Mouse (Mus musculus) G1E-ER4 (cell line): ENCODE measurements around the gene Olfr559. TPM values are rescaled to one million over a fixed set of nuclear protein-coding genes. Genes with fewer than 3 reads are reported as not detected.

Experiments used
- GATA1 ChIP-seq: IDR thresholded peaks from one replicate; pipeline ENCODE4 v1.8.0; 2012; ENCODE audit warnings: low read length, inconsistent platforms
- polyA plus RNA-seq: library from polyadenylated mRNA; stranded (reverse); fragments of >175 nt; gene quantifications from 2 replicates; pipeline ENCODE4 v1.2.3, GENCODE M21; 2012

Olfr559 gene
- polyA plus RNA-seq: not detected in 2 replicates

GRCm38 (mm10) chr7:102727391-102727790, at the start of gene Olfr559:
Olfr559 (minus strand) TSS chr7:102727491.
- TF ChIP-seq GATA1: no peak

- TF ChIP-seq GATA1: no peak
Measured at GRCm38 (mm10) chr7:102770921-102771320, 43.6 kb upstream of the Olfr559 start, which contains the start of gene Olfr561. Olfr561 (plus strand) TSS chr7:102771221.

- TF ChIP-seq GATA1: no peak
Measured at GRCm38 (mm10) chr7:102759266-102759665, 32.0 kb upstream of the Olfr559 start, which contains the start of the genes Olfr560 and Olfr78. Olfr560 (minus strand) TSS chr7:102759366. Olfr78 (minus strand) TSS chr7:102759471.

GRCm38 (mm10) chr7:102752086-102752485, 24.8 kb upstream of the Olfr559 start:
- TF ChIP-seq GATA1: no peak

GRCm38 (mm10) chr7:102737705-102738104, 10.4 kb upstream of the Olfr559 start:
- no peak for TF ChIP-seq GATA1

- TF ChIP-seq GATA1: no peak
Measured at GRCm38 (mm10) chr7:102733793-102734192, 6.5 kb upstream of the Olfr559 start.

- no peak for TF ChIP-seq GATA1
Measured at GRCm38 (mm10) chr7:102718970-102719369, 8.3 kb downstream of the Olfr559 start, which contains the start of gene Olfr33. Olfr33 (minus strand) TSS chr7:102719070.

- no peak for TF ChIP-seq GATA1
Measured at GRCm38 (mm10) chr7:102701915-102702314, 25.4 kb downstream of the Olfr559 start, which contains the start of gene Olfr558. Olfr558 (plus strand) TSS chr7:102702215.

GRCm38 (mm10) chr7:102698461-102698860, 28.8 kb downstream of the Olfr559 start:
- TF ChIP-seq GATA1: no peak

- no peak for TF ChIP-seq GATA1
Measured at GRCm38 (mm10) chr7:102695358-102696125, 31.7 kb downstream of the Olfr559 start, which contains the start of gene Olfr557. Olfr557 (plus strand) TSS chr7:102695910.

- TF ChIP-seq GATA1: no peak
Measured at GRCm38 (mm10) chr7:102686944-102687501, 40.3 kb downstream of the Olfr559 start, which contains the start of gene Trim68. Trim68 (minus strand) TSS chr7:102687327.

- no peak for TF ChIP-seq GATA1
Measured at GRCm38 (mm10) chr7:102681916-102682315, 45.4 kb downstream of the Olfr559 start.

GRCm38 (mm10) chr7:102676225-102676624, 51.1 kb downstream of the Olfr559 start:
- no peak for TF ChIP-seq GATA1

Other genes starting within 250 kb of the Olfr559 start
- not detected in 2 replicates for gene Olfr543, start 245.8 kb downstream of the Olfr559 start, polyA plus RNA-seq
- not detected in 2 replicates for gene Olfr544, start 239.2 kb downstream of the Olfr559 start, polyA plus RNA-seq
- gene Olfr545, start 227.9 kb downstream of the Olfr559 start, polyA plus RNA-seq: not detected in 2 replicates
- not detected in 2 replicates for gene Olfr547, start 192.7 kb downstream of the Olfr559 start, polyA plus RNA-seq
- gene Olfr548-ps1, start 186.6 kb downstream of the Olfr559 start, polyA plus RNA-seq: not detected in 2 replicates
- not detected in 2 replicates for gene Olfr549, start 177.6 kb downstream of the Olfr559 start, polyA plus RNA-seq
- gene Trim21, start 162.0 kb downstream of the Olfr559 start, polyA plus RNA-seq: 2.4 and 5.2 TPM in 2 replicates
- not detected in 2 replicates for gene Olfr550, start 156.0 kb downstream of the Olfr559 start, polyA plus RNA-seq
- not detected in 2 replicates for gene Olfr551, start 135.6 kb downstream of the Olfr559 start, polyA plus RNA-seq
- not detected in 2 replicates for gene Olfr552, start 129.7 kb downstream of the Olfr559 start, polyA plus RNA-seq
- not detected in 2 replicates for gene Olfr553, start 109.3 kb downstream of the Olfr559 start, polyA plus RNA-seq
- gene Olfr554, start 89.1 kb downstream of the Olfr559 start, polyA plus RNA-seq: not detected in 2 replicates
- gene Olfr555, start 68.7 kb downstream of the Olfr559 start, polyA plus RNA-seq: not detected in 2 replicates
- not detected in 2 replicates for gene Olfr556, start 62.6 kb downstream of the Olfr559 start, polyA plus RNA-seq
- 1.8 and 1.9 TPM in 2 replicates for gene Trim68, start 40.2 kb downstream of the Olfr559 start, polyA plus RNA-seq
- not detected in 2 replicates for gene Olfr557, start 31.6 kb downstream of the Olfr559 start, polyA plus RNA-seq
- gene Olfr558, start 25.3 kb downstream of the Olfr559 start, polyA plus RNA-seq: not detected in 2 replicates
- not detected in 2 replicates for gene Olfr33, start 8.4 kb downstream of the Olfr559 start, polyA plus RNA-seq
- not detected in 2 replicates for gene Olfr560, start 31.9 kb upstream of the Olfr559 start, polyA plus RNA-seq
- not detected in 2 replicates for gene Olfr78, start 32.0 kb upstream of the Olfr559 start, polyA plus RNA-seq
- gene Olfr561, start 43.7 kb upstream of the Olfr559 start, polyA plus RNA-seq: not detected in 2 replicates
- not detected in 2 replicates for gene Olfr564, start 76.0 kb upstream of the Olfr559 start, polyA plus RNA-seq
- not detected in 2 replicates for gene Olfr566, start 131.3 kb upstream of the Olfr559 start, polyA plus RNA-seq
- gene Olfr568, start 149.6 kb upstream of the Olfr559 start, polyA plus RNA-seq: not detected in 2 replicates
- not detected in 2 replicates for gene Olfr569, start 163.4 kb upstream of the Olfr559 start, polyA plus RNA-seq
- not detected in 2 replicates for gene Olfr570, start 167.1 kb upstream of the Olfr559 start, polyA plus RNA-seq
- gene Olfr571, start 190.0 kb upstream of the Olfr559 start, polyA plus RNA-seq: not detected in 2 replicates
- not detected in 2 replicates for gene Olfr572, start 196.9 kb upstream of the Olfr559 start, polyA plus RNA-seq
- gene Olfr573-ps1, start 215.1 kb upstream of the Olfr559 start, polyA plus RNA-seq: not detected in 2 replicates
- gene Olfr574, start 221.0 kb upstream of the Olfr559 start, polyA plus RNA-seq: not detected in 2 replicates
- not detected in 2 replicates for gene Olfr575, start 231.3 kb upstream of the Olfr559 start, polyA plus RNA-seq
- gene Olfr576, start 235.2 kb upstream of the Olfr559 start, polyA plus RNA-seq: not detected in 2 replicates
- not detected in 2 replicates for gene Olfr577, start 248.5 kb upstream of the Olfr559 start, polyA plus RNA-seq